Mouse (Mus musculus) liver (tissue): ENCODE measurements around the gene Rab13.
A peak's percentile ranks its signal among the peaks of the same experiment; 100 is the strongest.

Experiments
- DNase-seq: peaks from one replicate; pipeline ENCODE4 v3.0.0-alpha.2; 2020; ENCODE audit warnings: mixed read lengths

Rab13 gene

DNA sequence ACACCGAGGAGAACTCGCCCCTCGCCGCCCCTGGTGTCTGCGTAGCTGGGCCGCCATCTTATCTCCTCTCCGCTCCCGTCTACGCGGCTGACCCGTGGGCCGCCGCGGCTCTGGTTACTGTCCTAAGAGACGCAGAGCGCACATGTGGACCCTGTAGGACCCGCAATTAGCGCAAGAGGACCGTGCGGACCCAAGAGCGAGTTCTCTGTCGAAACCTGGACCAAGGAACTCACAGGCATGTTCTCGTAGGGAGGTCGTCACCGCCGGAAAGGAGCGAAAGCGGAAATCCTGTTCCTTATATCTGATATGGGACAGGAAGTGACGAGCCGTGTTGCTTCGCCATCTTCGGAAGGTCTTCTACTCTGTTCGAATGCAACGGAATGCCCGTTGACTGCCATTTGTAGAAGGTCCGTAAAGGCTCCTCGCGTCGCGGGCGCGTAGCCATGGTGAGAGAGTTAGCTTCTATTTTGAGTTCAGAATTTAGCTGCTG, at the start of gene Rab13, which contains the start of gene Rps27:
Gene Rab13 (plus strand): TSS at position 319 of the 490 bp plus-strand sequence.
Gene Rps27 (minus strand): TSS at position 275 of the 490 bp plus-strand sequence.
- peak; percentile 89 for DNase-seq

DNA sequence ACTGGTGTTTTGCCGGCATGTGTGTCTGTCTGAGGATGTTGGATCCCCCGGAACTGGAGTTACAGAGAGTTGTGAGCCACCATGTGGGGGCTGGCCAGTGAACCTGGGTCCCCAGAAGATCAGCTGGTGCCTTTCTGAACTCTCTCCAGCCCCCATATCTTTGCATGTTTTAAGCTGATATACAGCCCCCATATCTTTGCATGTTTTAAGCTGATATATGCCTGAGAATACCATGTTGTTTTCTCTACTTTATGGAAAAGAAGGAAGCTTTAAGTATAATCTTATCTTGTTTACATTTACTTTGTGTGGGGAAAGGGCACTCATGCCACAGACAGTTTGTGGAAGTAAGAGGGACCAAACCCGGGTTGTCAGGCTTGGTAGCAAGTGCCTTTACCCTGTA, 33.9 kb upstream of the Rab13 start:
- DNase-seq, result no peak

DNA sequence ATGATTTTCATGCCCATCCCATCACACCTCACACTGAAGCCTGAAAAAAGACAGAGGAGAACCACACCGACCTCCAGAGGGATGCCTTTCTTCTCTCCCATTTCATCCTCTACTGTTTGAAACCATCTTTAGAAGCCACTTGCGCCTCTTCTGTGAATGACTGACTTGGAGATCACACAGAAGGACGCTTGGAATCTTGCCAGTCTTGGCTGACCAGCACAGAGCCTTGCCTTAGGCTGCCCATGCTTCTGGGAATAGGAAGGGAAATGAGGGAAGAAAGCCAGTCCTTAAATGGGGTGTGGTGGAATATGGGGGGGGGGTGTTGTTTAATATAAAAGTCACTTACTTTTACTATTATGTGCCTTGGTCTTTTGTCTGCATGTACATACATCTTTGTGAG, 29.9 kb upstream of the Rab13 start:
- no peak for DNase-seq

DNA sequence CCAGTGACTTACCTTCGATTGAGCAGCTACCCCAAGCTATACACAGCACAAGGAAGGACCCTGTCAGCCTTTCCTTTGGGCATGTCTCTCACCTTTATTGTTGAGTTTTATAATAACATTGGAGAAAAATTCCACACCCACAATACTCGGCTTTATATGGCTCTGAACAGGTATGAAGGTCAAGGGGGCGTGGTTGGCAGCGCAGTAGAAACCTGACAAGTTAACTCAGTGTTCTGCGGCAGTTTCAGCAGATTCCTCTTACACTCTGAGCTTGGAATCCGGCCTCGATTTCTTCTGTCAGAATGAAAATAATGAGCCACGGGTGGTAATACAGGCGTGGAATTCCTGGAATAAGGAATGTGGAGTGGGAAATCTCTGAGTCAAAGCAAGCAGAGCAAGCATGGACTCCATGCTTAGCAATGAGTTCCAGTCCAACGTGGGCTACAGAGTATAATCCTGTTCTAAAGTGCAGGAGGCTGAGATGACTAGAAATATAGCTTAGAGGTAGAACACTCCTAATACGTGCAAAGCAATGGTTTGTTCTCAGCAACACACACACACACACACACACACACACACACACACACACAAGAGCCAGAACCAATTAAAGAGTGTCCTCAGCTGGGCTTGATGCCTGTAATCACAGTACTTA, 22.5 kb upstream of the Rab13 start:
- no peak for DNase-seq

DNA sequence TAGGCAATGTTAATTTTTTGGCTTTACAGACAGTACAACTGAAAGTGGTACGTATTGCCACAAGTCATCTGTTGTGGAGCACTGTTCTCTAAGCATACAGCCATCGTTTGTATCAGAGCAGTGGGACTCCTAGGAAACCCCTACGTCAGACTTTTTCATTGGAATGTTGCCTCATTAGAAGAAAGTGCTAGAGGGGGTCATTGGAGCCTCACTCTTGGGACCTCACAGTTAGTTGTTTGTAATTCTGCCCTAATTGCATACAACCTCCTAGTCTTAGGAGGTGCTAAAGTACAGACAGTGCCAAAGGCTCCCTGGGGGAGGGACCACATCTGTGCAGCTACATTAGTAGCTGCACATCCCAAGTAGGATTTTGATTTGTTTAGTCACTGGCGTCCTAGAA, 18.7 kb upstream of the Rab13 start:
- DNase-seq, result no peak

DNA sequence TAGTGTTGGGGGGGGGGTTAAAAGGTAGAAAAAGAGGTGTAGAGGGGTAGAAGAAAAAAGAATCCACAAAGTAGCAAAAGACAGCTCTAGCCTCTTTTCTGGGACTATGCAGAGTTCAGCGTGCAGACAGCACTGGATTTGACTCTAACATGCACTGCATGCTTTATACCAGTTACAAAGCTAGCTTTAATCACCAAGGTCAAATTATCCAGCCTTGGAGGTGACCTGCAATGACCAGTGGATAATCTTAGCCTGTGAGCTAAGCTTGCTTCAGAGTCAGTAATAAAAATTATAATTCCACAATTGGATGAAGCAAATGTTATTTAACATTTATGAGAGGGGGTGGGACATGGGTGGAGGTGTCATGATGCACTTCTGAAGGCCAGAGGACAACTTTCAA, 17.9 kb upstream of the Rab13 start:
- no peak for DNase-seq

DNA sequence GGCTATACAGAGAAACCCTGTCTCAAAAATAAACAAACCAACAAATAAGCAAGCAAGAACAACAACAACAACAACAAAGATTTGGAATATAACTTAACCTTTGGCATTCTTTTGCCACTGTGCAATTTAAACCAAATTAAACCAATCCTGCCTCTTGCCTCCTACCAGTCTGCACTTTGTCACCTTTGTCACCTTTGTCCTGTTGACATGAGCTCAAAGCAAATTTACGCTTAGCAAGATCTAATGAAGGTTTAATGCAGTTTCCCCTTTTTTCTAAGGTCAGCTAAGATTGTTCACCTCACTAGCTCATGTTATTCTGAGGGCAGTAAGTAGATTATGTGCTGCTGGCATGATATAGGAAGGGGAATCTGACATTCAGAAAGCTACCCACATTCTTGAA, 15.9 kb upstream of the Rab13 start:
- DNase-seq, result no peak

DNA sequence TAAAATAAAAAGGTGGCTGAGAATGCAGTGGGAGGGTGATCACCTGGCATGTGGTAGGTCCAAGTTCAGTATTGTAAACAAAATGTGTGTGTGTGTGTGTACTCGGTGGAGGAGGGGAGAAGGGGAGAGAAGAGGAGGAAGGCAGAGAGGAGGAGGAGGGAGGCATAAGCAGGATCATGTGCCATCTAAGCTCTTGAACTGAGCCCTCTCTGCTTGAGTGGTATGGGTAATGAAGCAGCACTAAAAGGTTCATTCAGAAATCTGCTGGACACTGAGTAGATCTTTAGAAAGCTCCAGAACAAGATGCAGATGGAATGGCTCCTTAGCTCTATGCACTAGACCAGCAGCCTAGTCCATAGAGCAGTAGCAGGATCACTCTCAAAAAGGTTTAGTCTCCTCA, 10.6 kb upstream of the Rab13 start:
- DNase-seq, result no peak

DNA sequence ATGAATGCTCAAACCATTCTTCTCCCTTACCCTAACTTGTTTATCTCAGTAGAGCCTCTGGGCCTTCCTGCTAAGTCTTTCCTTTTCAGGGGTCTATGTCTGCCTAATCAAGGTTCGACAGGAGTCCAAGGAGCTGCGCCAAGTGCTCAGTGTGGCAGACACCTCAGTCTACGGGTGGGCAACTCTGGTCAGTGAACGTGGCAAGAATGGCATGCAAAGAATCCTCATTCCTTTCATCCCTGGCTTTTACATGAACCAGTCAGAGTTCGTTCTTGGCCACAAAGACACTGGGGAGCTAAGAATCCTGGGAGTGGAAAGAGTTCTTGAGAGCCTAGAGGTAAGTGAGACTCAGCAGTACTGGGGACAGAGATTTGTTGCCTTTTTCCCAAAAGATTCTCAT, 9.9 kb upstream of the Rab13 start:
- DNase-seq, result no peak

DNA sequence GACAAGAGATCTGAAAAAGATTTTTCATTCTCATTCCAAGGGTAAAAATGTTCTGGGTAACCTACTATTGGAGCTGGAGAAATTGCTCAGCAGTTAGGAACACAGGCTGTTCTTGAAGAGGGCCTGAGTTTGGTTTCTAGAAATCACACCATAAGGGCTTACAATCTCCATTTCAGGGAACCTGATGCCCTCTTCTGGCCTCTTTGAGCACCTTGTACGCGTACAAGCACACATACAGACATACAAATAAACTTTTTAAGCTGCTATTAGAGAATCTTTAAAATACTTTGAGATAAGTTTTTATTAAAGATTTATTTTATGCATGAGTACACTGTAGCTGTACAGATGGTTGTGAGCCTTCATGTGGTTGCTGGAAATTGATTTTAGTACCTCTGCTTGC, 8.9 kb upstream of the Rab13 start:
- no peak for DNase-seq

DNA sequence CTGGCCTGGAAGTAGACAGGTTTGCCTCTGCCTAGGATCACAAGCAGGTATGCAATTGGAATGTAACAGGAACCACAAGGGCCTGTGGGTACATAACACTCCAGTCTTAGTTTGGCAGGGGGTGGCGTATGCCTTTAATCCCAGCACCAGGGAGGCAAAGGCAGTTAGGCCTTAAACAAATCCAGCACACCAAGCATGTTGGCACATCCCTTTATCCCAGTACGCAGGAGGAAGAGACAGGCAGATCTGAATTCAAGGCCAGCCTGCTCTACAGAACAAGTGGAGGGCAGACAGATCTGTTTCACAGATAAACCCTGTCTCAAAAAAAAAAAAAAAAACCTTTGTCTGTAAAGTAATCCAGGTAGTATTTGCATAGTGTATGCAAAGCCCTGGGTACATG, 4.8 kb upstream of the Rab13 start:
- DNase-seq, result no peak

DNA sequence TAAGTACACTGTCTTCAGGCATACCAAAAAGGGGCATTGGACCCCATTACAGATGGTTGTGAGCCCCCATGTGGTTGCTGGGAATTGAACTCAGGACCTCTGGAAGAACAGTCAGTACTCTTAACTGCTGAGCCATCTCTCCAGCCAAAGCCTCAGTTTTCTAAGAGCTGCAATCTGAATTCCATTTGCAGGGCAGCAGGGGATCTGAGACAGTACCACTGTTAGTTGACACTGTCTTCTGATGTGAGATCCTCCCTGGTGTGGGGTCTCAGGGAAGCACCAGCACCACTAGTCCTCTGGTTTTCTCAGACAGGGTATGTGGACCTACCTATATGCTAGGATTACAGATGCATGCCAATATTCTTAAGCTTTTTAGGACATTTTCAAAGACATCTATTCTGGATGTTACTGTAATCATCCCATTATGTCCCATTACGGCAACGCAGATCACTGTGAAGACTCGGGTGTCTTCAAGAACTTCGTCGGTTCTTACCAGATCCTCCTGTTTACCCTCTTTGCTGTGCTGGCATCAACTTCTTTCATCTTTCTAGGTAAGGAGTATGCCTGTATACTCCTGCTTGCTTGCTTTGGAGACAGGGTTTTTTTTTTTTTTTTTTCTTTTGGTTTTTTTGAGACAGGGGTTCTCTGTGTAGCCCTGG, 3.5 kb upstream of the Rab13 start:
- DNase-seq, result no peak

DNA sequence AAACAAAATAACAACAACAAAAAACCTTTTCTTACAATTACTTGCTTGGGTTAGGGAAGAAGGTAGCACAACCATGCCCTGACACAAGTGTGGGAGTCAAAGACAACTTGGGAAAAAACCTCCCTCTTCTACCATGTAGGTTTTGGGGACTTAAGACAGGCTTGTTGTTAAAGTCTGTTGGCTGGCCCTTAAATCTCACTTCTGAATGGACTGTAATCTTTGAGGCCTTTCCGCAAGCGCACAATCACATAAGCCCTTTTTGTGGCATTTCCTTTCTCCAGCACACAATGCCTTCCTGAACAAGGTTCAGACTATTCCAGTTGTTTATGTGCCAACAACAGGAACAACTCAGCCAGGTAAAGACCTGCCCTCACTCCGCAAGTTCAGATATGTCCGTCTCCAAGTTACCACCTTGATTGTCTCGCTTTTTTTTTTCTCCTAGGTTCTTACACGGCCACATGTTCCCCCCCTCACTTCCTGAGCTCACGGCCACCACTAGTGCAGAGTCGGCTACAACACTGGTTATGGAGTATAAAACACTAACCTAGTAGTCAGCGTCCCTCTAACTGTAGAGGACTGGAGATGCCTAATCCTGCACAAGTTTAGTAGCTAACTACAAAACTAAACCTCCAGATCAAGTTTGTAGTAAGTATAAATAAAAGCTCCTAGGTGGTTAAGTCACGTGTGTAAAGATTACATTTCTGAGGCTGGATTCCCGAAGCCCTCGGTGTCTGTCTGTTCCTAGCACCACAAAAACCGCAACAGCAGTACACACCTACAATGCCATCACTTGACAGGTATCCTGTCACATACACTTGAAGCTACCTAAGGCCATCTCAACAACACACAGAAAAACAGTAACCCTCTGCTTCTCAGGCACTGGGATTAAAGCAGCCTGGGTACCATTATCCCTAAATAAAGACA, 1.8 kb upstream of the Rab13 start:
- DNase-seq, result no peak

DNA sequence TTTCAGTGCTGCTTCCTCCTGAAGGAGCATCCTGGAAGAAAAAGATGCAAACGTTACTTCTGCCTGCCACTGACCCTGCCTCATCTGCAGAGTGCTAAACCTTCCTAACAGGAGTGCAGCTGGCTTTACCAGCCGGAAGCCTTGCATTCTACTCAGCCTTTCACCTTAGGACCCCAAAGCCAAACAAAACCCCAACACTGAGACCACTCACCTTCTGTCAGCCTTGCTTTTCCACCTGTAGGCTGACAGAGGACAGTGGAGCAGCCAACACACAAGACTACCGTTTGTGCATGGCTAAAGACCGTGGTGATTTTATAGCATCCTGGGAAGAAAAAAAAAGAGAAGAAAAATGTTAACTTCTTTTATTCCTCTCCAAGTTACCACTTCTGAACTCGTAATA, 772 bp upstream of the Rab13 start:
- DNase-seq, result no peak

DNA sequence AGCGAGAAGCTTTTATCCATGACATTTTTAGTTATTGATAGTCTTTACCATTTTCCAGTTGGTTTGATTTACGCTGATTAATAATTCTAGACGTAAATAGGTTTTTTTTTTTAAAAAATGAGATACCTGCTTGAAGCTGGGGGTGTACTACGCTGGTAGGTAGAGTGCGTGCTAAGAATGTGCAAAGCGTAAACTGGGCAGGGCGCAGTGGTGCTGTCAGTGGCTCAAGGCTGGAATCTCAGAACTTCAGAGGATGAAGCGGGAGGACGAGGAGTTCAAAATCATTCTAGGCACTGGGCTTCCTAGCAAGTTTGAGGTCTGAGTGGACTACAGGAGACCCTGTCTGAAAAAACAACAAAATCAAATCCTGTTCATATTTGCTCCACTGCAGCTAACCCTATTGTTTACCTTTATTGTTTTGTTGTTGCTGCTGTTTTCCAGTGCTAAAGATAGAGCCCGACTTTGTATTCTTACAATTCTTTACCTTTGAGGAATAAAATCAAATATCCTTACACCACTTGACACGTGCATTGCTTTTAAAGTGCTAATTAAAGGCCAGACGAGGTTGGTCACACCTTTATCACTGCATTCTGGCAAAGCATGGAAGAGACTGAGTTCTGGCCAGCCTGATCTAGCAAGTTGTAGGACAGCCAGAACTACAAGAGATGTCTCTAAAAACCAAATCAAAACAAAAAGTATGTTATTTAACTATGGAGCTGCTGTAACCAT, 625 bp downstream of the Rab13 start:
- DNase-seq, result peak; percentile 24

DNA sequence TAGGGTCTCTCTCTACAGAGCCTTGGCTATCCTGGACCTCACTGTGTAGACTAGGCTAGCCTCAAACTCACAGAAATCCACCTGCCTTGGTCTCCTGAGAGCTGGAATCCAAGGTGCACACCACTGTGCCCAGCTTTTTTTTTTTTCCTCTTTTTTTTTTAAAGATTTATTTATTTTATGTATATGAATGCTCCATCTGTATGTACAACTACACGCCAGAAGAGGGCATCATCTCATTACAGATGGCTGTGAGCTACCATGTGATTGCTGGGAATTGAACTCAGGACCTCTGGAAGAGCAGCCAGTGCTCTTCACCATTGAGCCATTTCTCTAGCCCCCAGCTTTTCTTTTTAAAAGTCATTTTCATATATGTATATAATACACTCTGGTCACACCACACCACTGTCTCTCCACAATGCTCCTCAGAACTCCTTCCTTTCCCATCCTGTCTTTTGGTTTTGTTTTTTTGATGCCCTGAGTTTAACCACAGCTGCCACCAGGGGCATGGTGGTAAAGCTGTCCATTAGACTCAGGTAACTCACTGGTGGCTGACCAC, 2.4 kb downstream of the Rab13 start:
- no peak for DNase-seq

DNA sequence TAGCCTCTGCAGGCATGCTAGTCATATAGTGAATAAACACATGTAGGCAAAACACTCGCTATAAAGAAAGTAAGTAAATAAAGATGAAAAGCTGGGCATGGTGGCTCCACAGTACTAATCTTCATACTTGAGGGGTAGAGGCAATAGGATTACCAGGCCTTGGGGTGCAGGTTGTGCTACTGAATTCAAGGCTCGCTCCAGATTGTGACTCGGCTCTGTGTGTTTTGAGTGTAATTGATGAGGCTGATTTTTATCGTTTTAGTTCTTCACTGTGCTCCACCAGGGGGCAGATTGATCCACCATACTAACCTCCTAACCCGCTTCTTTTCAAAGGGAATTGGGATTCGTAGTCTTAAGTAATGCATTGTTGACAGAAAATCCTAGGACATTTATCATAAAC, 6.6 kb downstream of the Rab13 start:
- peak; percentile 41 for DNase-seq

DNA sequence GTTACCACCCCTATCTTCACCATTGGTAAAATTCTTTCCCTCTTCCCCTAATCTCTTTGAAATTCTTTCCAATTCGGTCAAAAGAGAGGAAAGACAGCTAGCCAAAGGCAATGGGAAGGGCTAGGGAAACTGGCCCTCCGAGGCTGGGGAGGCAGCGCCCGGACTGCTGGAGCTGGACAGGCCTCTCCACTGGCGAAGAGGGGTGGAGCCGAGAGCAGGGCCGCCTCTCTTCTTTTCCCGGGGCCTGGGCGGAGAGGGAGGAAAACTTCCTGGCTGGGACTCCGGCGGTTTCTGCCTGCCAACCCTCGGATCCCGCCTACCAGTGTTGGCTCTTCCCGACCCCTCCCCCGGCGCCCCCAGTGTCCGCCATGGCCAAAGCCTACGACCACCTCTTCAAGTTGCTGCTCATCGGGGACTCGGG, 7.0 kb downstream of the Rab13 start:
- peak; percentile 79 for DNase-seq

DNA sequence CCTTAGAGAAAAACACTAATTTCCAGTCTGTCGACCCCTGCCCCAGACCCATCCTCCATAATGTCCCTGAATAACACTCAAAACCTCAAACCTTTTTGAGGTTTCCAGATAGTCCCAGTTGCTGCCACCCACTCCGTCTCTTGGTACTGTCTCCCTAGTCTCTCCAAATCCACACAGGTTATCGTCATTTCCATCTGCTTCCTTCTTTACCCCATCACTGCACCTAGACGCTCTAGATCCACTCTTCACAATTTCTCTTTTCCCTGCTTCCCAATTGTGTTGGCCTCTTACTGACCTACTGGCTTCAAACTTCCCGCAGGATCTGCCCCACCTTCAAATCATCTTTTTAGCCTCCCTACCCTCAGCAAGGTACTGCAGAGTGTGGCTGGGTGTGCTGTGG, 7.6 kb downstream of the Rab13 start:
- DNase-seq, result no peak

DNA sequence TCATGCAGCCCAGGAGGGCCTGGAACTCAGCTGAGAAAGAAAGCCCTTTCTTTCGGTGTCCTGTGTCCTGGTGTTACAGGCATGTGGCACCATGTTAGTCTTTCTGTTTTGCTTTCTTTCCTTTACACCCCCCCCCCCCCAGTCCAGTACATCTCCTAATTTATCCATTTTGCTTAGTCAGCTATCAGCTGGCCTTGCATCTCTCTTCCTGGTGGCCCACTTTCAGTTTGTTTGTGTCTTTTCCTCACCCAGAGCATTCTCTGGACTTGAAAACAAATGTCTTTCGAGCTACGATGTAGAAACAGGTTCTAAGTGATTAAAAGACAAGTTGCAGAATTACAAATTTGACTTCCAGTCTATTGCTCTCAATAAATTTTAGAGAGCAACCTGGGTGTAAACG, 9.0 kb downstream of the Rab13 start:
- DNase-seq, result no peak

DNA sequence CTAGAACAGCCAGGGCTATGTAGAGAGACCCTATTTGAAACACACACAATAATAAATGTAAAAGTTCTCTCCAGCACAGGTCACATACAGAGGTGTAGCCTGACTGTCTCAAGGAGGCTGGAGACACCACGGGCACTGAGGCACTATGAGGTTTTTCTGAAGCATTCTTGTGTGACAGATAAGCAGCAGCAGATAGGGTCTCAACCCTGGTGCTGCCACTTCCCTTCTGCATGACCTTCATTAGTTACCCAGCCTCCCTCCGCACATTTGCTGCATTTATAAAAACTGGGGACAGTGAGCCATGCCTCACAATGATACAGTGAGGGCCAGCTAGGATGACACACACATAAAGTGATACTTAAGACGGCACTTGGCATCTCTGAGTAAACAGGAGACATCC, 9.4 kb downstream of the Rab13 start:
- DNase-seq, result no peak

DNA sequence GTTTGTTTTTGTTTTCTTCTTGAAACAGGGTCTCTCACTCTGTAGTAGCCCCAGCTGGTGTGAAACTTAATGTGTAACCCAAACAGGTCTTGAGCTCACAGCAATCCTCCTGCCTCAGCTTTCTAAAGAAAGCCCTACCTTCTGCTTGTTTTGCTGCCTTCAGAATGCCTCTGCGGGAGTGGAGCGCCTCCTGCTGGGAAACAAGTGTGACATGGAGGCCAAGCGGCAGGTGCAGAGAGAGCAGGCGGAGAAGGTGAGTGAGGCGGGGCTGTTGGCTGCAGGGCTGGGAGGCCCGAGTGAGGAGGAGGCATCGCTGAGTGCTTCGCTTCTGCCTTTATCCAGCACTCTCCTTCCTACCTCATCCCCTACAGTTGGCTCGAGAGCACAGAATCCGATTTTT, 10.8 kb downstream of the Rab13 start:
- no peak for DNase-seq

DNA sequence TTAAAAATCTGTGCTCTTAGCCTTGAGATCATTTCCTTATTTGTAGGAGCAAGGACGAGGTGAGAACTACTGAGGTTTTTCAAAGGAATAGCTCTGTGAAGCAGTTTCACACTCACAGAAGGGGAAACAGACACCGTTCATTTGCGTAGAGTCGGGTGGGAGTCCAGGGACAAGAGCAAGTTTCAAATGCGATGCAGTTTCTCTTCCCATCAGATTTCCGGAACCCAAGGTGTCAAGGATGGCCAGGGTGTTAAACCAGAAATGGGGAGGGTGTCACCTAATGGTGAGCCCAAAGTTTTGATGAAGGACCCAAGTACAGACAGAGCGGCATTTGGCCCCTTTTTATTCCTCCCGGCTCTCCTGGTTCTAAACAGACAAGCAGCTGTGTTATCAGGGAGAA, 17.6 kb downstream of the Rab13 start:
- no peak for DNase-seq
